Mouse (Mus musculus) liver, postnatal 0 days (tissue): ENCODE data around the gene Tuba1c.

ENCODE experiments used
- CTCF ChIP-seq: sonication (generic); IDR thresholded peaks from 2 replicates; pipeline ENCODE4 v1.5.1; 2016; ENCODE audit warnings: antibody characterized with exemption, low read depth
- EP300 ChIP-seq: IDR thresholded peaks from 2 replicates; pipeline ENCODE4 v1.6.1; 2016; ENCODE audit warnings: antibody characterized with exemption, low read depth, mild to moderate bottlenecking

DNA sequence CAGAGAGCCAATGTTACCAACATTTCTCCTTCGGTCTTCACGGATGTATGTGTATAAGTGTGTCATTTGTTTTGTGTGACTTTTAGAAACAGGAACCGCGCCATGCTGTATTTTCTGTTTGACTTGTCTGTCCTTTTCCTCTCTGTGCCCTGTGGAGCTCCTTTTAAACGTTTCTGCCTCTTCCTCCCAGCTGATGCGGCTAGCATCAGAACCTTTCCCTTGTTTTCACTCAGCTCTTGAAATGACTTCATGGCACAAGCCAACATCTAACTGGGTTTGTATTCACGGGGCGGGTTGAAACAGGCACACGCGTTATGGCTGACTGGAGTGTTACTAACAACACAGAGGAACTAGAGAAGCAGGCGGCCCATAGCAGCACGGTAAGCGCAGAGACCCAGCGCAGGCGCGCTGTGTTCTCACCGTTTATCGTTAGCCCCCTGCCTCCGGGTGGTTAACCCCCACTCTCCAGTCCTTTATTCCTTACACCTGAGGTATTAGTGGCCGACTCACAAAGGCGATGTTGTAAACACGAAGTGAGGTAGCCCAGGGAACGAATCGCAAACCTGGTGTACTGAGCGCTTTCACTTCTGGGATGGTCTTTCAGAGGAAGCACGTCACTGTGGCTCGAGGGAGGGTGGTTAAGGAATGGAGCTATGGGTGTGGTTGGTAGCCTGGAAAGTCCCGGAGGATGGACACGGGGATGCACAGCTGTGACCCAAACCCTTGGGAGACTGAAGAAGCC, 44.3 kb upstream of the Tuba1c start:
- TF ChIP-seq CTCF = no peak
- no peak for TF ChIP-seq EP300
